Mouse (Mus musculus) intestine, embryonic 15.5 days (tissue): ENCODE results near the gene Gm17720. TPM values are rescaled to one million over a fixed set of nuclear protein-coding genes. Genes with fewer than 3 reads are reported as not detected.
"Not testable (repeated sequence)": the region's sequence is repeated elsewhere in the genome, so short reads cannot be mapped to it uniquely, and the experiment has no call there.

ENCODE experiments used
- ATAC-seq: fragments of 200-750 bp; cut with Nextera tagmentation; 2 replicates; pipeline ENCODE4 v1.8.0; 2017; ENCODE audit warnings: moderate TSS enrichment, moderate library complexity
- H3K27ac ChIP-seq: fragments of 300-500 bp; sonication (generic); 2 replicates; pipeline ENCODE4 v1.5.1; 2015; ENCODE audit warnings: mild to moderate bottlenecking, inconsistent platforms
- H3K27me3 ChIP-seq: fragments of 300-500 bp; sonication (generic); replicated peaks from 2 replicates; pipeline ENCODE4 v1.6.1; 2015; ENCODE audit warnings: inconsistent platforms
- H3K36me3 ChIP-seq: fragments of 300-500 bp; sonication (generic); 2 replicates; pipeline ENCODE4 v1.6.1; 2015; ENCODE audit warnings: inconsistent platforms
- H3K4me1 ChIP-seq: fragments of 300-500 bp; sonication (generic); replicated peaks from 2 replicates; pipeline ENCODE4 v1.6.1; 2015; ENCODE audit warnings: inconsistent platforms
- H3K4me2 ChIP-seq: fragments of 300-500 bp; sonication (generic); replicated peaks from 2 replicates; pipeline ENCODE4 v1.6.1; 2015; ENCODE audit warnings: mild to moderate bottlenecking, inconsistent platforms
- H3K4me3 ChIP-seq: fragments of 300-500 bp; sonication (generic); replicated peaks from 2 replicates; pipeline ENCODE4 v1.5.1; 2015; ENCODE audit warnings: inconsistent platforms
- H3K9ac ChIP-seq: fragments of 300-500 bp; sonication (generic); 2 replicates; pipeline ENCODE4 v1.6.1; 2015; ENCODE audit warnings: inconsistent platforms
- H3K9me3 ChIP-seq: fragments of 300-500 bp; sonication (generic); 2 replicates; pipeline ENCODE4 v1.6.1; 2016; ENCODE audit warnings: inconsistent platforms
- WGBS: fragments of 180-500 bp; shearing (Covaris S2); methylation state at CpG from one replicate; pipeline ENCODE4 v1.1.7; 2015; 5-methylcytosine and 5-hydroxymethylcytosine counted together
- polyA plus RNA-seq: library from polyadenylated mRNA; unstranded; fragments of >200 nt; fragmentation: Nextera tagmentation; extraction: Ambion mirVana; gene quantifications from 2 replicates; pipeline ENCODE4 v1.2.1, GENCODE M21; 2015

Gene Gm17720
- polyA plus RNA-seq, 1 experiment from 2014 or later, result not detected

- no peak for ATAC-seq
- WGBS, result 67% methylated on average over 2 of the region's 2 CpGs
- no peak overlapping the region for H3K9ac ChIP-seq
- no peak overlapping the region for H3K27ac ChIP-seq
- H3K4me2 ChIP-seq, result no peak overlapping the region
- H3K4me3 ChIP-seq, result no peak overlapping the region
- H3K27me3 ChIP-seq, result no peaks in the 10 kb centered on the region
- no peaks in the 10 kb centered on the region for H3K9me3 ChIP-seq
- no peaks in the 10 kb centered on the region for H3K36me3 ChIP-seq
- 0 out of 2 replicates have a peak, but pooled peaks cover 3% of the 10 kb centered on the region for H3K4me1 ChIP-seq
Observed at GRCm38 (mm10) chr8:110036156-110036555, 66.4 kb downstream of the Gm17720 start.

GRCm38 (mm10) chr8:110034331-110034730, 68.2 kb downstream of the Gm17720 start:
- ATAC-seq, result no peak
- WGBS, result 67% methylated on average over 4 of the region's 4 CpGs
- H3K9me3 ChIP-seq, result no peaks in the 10 kb centered on the region
- H3K27ac ChIP-seq, result no peak overlapping the region
- no peak overlapping the region for H3K4me3 ChIP-seq
- no peaks in the 10 kb centered on the region for H3K36me3 ChIP-seq
- H3K9ac ChIP-seq, result no peak overlapping the region
- H3K4me1 ChIP-seq, result 0 out of 2 replicates have a peak, but pooled peaks cover 1% of the 10 kb centered on the region
- no peaks in the 10 kb centered on the region for H3K27me3 ChIP-seq
- H3K4me2 ChIP-seq, result no peak overlapping the region

GRCm38 (mm10) chr8:110033771-110034170, 68.8 kb downstream of the Gm17720 start:
- H3K27me3 ChIP-seq, H3K4me3 ChIP-seq, H3K4me2 ChIP-seq, H3K36me3 ChIP-seq, H3K9ac ChIP-seq, H3K27ac ChIP-seq, H3K9me3 ChIP-seq, H3K4me1 ChIP-seq, ATAC-seq: not testable (repeated sequence)
- WGBS, result 43% methylated on average over 8 of the region's 8 CpGs

Other genes with a start within 250 kb of the Gm17720 start
- 2.1 and 2.4 TPM in 2 replicates for gene Phlpp2, start 234.2 kb downstream of the Gm17720 start, polyA plus RNA-seq
- gene Marveld3, start 140.6 kb downstream of the Gm17720 start, polyA plus RNA-seq, result 12.8 and 14.6 TPM in 2 replicates
- not detected in 2 replicates for gene Tat, start 112.3 kb downstream of the Gm17720 start, polyA plus RNA-seq
- 2.5 and 2.6 TPM in 2 replicates for gene Chst4, start 63.0 kb downstream of the Gm17720 start, polyA plus RNA-seq
- 5.1 TPM in 2 replicates for gene Zfp612, start 23.0 kb downstream of the Gm17720 start, polyA plus RNA-seq
- gene Gm21964, start 1.5 kb downstream of the Gm17720 start, polyA plus RNA-seq, result not detected in 2 replicates
- 0.13 and 0.38 TPM in 2 replicates for gene Calb2, start 65.5 kb upstream of the Gm17720 start, polyA plus RNA-seq
- gene Cmtr2, start 112.9 kb upstream of the Gm17720 start, polyA plus RNA-seq, result 8.5 and 9.1 TPM in 2 replicates
- gene Hydin, start 164.2 kb upstream of the Gm17720 start, polyA plus RNA-seq, result 0.03 TPM in 2 replicates